Mouse (Mus musculus) right cerebral cortex, postnatal 14 days (tissue): ENCODE data around the gene Fpr-rs6.

ENCODE experiments used
- DNase-seq: peaks from one replicate; pipeline ENCODE4 v3.0.0; 2022

The Fpr-rs6 gene

DNA sequence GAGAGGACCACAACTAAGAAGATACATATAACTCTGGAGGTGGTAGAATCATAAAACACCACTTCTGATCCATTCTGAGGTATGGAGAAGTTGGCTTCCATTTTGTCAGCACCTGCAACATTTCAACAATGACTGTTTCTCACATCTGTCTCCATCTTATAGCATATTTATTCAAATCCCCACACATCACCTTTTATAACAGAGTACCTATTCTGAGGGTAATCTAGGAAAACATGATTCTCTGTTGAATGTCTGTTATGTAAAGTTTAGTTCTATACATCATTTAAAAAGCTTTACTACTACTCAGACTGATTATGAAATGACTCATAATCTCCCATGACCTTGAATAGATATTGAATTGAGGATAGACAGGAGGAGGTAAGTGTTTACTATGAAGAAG lies at the start of gene Fpr-rs6:
Gene Fpr-rs6 (minus strand): TSS at position 101 of the 400 bp plus-strand sequence.
- no peak for DNase-seq
